Mouse (Mus musculus) kidney, adult 9 months (tissue): ENCODE results near the gene Robo1.
A peak's percentile ranks its signal among the peaks of the same experiment; 100 is the strongest.

Experiments used
- DNase-seq: peaks from one replicate; pipeline ENCODE4 v3.0.0; 2022

The Robo1 gene

GRCm38 (mm10) chr16:72307537-72308330 lies at the start of gene Robo1:
TSS of gene Robo1 (plus strand) at chr16:72308306.
- no peak for DNase-seq

DNA sequence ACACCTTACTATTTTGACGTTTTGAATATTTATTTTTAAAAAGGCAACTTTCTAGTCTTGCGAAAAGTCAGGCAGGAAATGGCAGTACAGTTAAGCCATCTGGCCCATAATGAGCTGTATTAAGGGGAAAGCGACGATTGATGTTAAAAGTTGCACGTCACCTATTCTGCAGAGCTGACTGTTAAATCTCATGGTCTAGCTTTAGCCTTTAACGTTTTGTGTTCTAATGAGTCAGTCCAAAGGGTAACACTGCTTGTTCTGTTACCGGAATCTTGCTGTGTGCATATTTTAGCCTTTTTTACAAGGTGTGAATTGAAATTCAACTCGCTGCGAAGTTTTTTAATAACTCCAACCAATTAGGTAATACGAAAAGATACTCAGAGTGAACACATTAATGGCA lies 40.3 kb upstream of the Robo1 start:
- no peak for DNase-seq

GRCm38 (mm10) chr16:72276390-72277074 lies 31.6 kb upstream of the Robo1 start:
- DNase-seq, result no peak

GRCm38 (mm10) chr16:72308331-72308668 lies 194 bp downstream of the Robo1 start:
- no peak for DNase-seq

DNA sequence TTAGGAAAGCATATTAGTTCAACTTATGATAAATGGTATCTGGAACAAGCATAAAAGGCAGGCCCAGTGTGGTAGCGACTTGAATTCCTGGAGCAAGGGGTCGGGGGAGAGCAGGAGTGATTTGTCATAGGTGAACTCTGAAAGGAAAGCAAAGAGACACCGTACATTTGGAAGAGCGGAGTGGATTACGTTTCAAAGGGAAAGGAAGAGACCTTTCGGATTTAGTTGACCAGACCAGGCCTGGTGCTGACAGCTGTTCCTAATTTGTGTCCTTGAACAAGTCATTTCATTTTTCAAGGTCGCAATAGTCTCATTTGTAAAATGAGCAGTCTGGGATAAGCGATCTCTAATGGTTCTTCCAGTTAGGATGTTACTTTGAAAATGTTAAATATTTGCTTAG lies 19.2 kb downstream of the Robo1 start:
- DNase-seq, result no peak

DNA sequence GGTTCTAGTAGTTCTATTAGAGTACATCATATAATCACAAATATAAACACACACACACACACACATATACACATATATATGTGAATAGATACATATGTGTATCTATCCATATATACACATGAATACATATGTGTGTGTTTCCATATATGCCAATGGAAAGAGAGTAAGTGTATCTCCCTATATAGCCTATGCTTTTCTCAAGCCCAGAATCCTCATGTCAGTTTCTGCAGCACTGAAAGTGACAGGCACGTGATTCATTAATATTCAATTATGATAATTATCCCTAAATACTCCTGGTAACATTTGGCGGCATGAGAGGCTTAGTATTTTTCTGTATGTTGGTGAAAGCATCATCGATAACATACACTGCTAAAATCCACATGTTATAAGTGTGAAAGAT lies 20.5 kb downstream of the Robo1 start:
- no peak for DNase-seq

DNA sequence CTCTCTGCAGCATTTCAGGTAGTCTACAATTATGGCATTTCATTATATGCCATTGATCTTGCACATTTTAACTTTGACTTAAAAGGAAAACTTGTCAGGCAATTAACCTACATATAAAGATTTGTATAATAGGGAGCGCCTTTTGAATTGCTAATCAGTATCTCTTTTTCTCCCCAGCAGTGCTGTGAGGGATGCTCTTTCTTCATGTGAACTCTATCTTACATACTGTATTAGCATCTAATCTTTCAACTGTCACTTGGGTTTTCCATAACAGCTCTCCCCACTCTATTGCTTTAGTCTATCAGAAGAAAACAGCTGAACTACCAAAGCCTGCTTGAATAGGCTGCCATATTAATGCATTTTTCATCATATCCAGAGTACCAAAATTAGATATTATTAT lies 29.7 kb downstream of the Robo1 start:
- DNase-seq, result no peak

DNA sequence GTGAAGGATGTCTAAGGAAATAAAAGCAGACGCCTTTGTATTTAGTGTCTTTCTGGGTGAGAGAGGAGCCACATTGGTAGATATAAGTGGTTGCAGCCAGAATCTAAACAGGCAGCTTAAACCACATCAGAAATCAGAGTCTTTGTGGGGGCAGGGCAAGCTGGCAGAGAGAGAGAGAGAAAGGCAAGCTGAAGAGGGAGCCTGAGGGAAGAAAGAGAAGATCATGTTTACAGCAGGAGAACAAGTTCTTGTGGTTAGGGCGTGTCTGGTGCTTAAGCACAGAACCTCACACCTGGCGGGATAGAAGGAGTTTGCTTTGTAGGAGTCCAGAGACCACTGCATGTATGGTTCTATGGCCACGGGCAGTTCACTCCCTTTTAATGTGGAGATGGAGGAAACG lies 42.3 kb downstream of the Robo1 start:
- DNase-seq, result no peak

DNA sequence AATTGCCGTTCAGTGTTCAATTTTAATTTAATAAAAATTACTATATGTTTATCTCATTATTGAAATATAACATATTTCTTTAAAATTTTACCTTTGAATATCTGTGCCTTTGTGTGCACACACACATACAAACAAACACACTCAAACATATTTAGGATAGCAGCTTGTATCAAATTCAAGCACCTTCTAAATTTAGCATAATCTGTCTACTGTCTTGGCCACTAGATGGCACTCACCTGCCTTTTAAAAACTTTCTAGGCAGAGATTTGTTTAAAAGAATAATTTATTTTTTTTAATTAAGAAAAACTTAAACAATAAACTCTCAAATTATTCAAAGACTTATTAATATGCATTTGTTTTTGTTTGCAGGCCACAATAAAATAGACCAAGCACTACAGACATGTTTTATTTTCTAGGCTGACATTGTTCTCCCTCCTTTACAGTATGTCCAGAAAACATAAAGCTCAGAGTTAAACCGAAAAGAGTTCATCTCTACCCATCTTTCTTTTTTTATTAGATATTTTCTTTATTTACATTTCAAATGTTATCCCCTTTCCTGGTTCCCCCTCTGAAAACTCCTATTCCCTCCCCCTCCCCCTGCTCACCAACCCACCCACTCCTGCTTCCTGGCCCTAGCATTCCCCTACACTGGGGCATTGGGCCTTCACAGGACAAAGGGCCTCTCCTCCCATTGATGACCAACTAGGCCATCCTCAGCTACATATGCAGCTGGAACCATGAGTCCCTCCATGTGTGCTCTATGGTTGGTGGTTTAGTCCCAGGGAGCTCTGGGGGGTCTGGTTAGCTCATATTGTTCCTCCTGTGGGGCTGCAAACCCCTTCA lies 48.6 kb downstream of the Robo1 start:
- peak; percentile 29 for DNase-seq

GRCm38 (mm10) chr16:72376896-72377295 lies 68.8 kb downstream of the Robo1 start:
- DNase-seq, result no peak

DNA sequence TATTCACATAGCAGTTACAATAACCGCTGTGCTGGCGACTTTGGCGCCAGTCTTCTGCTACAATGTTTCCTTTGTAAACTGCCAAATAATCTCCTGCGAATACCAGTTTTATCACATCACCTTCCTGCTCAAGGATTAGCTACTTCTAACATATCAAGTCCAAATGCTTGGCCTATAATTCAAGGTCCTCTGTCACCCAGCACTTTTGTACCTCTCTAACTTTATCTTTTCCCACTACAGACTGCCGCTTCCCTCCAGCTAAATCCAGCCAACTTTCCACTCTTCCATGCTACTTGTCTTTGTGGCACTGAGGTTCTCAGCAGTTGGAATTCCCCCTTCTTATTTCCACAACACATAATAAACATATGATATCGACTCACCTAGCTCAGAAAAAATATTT lies 73.7 kb downstream of the Robo1 start:
- no peak for DNase-seq

GRCm38 (mm10) chr16:72383566-72383965 lies 75.5 kb downstream of the Robo1 start:
- DNase-seq, result no peak

GRCm38 (mm10) chr16:72393512-72393911 lies 85.4 kb downstream of the Robo1 start:
- no peak for DNase-seq

GRCm38 (mm10) chr16:72398811-72399210 lies 90.7 kb downstream of the Robo1 start:
- no peak for DNase-seq

- DNase-seq, result no peak
Measured at GRCm38 (mm10) chr16:72402381-72402780, 94.3 kb downstream of the Robo1 start.

DNA sequence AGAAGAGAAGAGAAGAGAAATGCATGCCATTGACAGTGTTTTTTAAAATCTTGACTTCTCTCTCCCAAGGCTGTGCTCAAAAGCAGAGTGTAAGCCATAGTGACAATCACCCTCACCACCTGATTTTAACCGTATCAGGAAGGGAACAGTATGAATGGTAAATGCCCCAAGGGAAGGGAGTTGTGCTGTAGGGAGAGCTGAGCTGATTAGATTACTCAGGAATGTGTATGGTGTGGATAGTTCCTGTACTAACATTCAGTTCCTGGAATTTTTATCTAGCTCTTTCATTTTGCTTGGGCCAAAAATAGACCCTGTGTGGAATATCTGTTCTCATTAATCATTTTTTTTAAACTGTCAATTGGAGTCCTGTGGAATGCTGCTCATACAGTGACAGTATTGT lies 101.7 kb downstream of the Robo1 start:
- no peak for DNase-seq

DNA sequence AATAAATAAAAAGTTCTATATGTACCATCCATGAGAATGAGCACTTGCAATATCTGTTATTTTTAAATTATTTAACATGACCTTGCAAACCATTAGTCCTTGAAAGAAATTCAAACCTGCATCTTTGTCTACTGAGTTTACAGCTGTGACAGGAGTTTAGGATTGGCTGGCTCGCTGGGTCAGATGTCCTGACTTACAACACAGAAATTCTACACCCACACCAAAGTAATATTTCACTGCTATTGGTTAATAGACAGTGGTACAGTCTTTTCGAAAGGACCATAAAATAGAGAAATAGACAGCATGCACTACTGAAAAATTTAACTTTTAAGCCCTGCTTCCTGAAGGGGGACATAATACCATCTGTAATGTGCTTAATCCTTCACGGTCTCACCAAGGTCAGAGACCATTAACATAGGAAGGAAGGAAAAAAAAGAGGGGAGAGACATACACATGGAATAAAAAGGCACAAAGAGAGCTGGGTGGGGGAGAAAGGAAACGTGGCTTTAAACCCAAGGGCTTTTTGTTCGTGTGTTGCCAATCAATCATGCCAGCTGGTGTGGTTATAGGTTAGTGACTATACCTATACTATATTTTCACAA lies 103.7 kb downstream of the Robo1 start:
- DNase-seq, result no peak

GRCm38 (mm10) chr16:72412879-72413278 lies 104.8 kb downstream of the Robo1 start:
- DNase-seq, result no peak

GRCm38 (mm10) chr16:72419328-72420066 lies 111.4 kb downstream of the Robo1 start:
- no peak for DNase-seq

- no peak for DNase-seq
Measured at GRCm38 (mm10) chr16:72422426-72422825, 114.3 kb downstream of the Robo1 start.

GRCm38 (mm10) chr16:72434396-72434795 lies 126.3 kb downstream of the Robo1 start:
- no peak for DNase-seq

- no peak for DNase-seq
Measured at GRCm38 (mm10) chr16:72444428-72445135, 136.5 kb downstream of the Robo1 start.
